Mouse (Mus musculus) bone marrow macrophage, adult 2 months (primary cell): ENCODE data around the gene Rab30.

Source experiments
- CTCF ChIP-seq: IDR thresholded peaks from 2 replicates; pipeline ENCODE4 v1.5.1; 2012; ENCODE audit warnings: low read depth, mild to moderate bottlenecking, low read length, moderate library complexity
- POLR2A ChIP-seq: IDR thresholded peaks from 2 replicates; pipeline ENCODE4 v1.6.1; 2012; ENCODE audit warnings: mild to moderate bottlenecking, low read depth, low read length, borderline replicate concordance

GRCm38 (mm10) chr7:92696395-92696794 lies 45.0 kb upstream of the Rab30 start:
- TF ChIP-seq CTCF (no peak), POLR2A (no peak)
